Mouse (Mus musculus): Measurements from ENCODE around the gene Flrt3.
A peak's percentile ranks its signal among the peaks of the same experiment; 100 is the strongest.

Flrt3 gene

GRCm38 (mm10) chr2:140670963-140671702 lies at the start of gene Flrt3:
TSS of gene Flrt3 (minus strand) at chr2:140671469.
- DNase-seq (ENCODE audit: low read depth, low spot score) = peak; percentile 97

- no peak for DNase-seq (ENCODE audit: low read depth, low spot score)
Observed at GRCm38 (mm10) chr2:140717407-140717806, 46.1 kb upstream of the Flrt3 start.

DNA sequence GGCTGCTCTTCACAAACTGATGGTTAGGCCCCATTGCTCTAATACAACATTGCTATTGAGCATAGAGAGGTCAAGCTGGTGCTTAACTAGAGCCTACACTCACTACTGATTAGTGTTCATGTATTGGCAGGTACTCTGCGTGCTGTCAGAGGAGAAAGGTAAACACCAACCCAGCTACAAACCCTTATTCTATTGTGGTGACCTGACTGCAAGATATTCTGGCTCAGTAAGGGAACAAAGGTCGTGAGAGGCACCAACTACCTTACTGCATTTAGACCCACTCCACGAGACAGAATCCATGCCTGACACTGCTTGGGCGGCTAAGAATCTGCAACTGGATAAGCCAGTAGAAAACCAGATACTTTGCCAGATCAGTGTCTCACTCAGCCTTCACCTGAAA lies 44.6 kb upstream of the Flrt3 start:
- DNase-seq (ENCODE audit: low read depth, low spot score) = no peak

DNA sequence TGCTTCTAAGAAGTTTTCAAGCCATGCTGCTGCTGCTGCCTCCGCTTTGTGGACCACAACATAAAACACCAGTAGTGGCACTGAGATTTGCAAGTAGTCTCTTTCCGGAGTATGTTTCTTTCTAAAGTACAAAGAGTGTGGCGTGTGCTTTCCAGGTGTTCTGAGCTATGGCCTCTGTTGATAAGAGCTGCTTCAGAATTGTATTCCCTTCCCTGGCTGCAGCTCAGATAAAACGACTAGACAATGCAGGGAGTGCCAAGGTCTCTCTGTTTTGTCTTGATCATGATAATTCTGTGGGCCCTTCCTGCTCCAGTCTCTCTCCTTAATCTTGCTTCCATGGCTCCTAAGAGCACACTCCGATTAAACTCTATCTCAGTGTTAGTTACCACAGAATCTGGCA lies 36.3 kb upstream of the Flrt3 start:
- no peak for DNase-seq (ENCODE audit: low read depth, low spot score)

DNA sequence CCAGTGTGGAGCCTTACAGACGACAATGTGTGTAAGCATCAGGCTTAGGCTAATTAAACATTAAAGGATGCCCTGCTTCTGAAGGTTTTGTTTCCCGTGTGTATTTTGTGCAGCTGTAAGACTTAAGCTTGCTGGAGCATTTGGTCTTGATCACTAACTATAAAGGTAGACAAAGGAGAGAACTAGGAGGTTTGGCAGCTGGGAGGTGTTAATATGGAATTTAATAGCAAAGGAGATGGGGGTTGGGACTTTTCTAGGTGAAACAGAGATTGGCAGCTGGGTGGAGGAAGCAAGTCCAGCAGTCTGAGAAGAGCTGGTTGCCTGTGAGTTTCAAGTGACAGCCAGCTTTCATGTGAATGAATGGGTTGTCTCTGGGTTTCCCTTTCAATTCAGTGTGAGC lies 34.0 kb upstream of the Flrt3 start:
- DNase-seq (ENCODE audit: low read depth, low spot score) = peak; percentile 35

GRCm38 (mm10) chr2:140704146-140704545 lies 32.9 kb upstream of the Flrt3 start:
- DNase-seq (ENCODE audit: low read depth, low spot score) = peak; percentile 45

DNA sequence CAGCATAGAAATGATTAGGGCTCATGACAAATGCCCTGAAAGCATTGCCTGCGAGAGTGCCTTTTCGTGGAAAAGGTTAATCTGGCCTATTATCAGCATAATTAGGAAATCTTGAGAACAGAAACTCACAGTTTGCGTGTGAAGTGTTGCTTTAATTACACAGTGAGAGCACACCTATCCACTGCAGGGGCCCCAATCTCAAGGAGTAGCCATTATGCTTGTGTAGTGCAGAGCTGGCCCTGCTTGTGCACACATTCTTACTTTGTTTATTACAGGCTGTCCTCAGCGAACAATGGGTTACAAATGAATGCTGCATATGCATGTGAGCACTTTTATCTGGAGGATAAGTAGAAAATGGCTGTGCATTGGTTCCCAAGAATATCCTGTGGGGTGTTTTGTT lies 32.1 kb upstream of the Flrt3 start:
- DNase-seq (ENCODE audit: low read depth, low spot score) = no peak

DNA sequence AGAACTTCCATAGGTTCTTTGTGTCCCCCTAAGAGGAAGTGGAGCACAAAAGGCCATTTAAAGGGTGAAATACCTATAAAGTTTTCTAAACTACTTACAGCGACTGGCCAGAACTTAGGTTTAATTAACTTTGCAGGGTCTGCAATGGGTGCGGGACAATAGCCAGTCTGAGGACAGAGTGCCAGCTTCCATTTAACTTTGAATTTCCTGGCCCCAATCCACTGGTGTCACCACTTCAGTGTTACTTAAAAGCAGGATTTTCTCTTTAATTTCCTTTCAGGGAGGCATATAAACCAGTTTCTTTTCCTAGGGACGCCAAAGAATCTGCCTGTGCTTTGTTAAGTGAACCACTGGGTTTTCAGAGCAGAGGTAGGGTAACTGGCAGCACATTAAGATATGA lies 27.3 kb upstream of the Flrt3 start:
- DNase-seq (ENCODE audit: low read depth, low spot score) = no peak

GRCm38 (mm10) chr2:140693845-140694244 lies 22.6 kb upstream of the Flrt3 start:
- DNase-seq (ENCODE audit: low read depth, low spot score) = no peak

- DNase-seq (ENCODE audit: low read depth, low spot score) = no peak
Observed at GRCm38 (mm10) chr2:140692461-140692860, 21.2 kb upstream of the Flrt3 start.

DNA sequence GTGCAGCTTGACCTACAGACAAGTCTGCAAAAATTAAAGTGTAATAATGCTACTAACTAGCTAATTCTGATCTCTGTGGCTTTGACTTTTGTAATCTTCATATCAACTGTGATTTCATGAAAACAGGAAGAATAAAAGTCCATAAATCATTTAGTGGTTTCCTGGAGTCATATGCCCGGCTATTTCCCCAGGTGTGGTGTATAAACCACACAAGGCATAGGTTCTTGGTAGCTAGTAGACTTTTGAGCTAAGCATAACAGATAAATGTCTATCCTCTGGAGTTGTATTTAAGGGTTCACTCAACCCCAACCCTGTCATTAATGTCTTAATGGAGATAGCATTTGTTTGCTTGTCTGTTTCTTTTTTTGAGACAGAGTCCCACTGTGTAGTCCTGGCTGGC lies 20.1 kb upstream of the Flrt3 start:
- DNase-seq (ENCODE audit: low read depth, low spot score) = no peak

DNA sequence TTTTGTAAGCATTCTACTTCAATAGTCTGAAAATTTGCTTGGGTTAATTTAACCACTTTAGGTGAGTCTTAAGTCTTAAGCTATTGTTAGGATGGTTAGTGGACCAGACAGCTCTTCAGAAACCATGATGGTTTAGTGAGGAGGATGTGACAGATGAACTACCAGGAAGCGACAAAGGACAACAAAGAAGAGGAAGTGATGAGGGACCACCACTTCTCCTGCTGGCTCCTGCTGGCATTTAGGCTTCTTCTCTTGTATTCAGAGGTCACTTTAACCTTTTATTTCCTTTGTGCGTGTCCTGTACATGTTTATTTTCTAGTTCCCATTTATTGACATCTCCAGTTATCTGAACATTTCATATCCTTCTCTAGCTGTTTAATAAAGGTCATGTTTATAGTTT lies 19.6 kb upstream of the Flrt3 start:
- DNase-seq (ENCODE audit: low read depth, low spot score) = no peak

- no peak for DNase-seq (ENCODE audit: low read depth, low spot score)
Observed at GRCm38 (mm10) chr2:140676728-140677127, 5.5 kb upstream of the Flrt3 start.

- DNase-seq (ENCODE audit: low read depth, low spot score) = no peak
Observed at GRCm38 (mm10) chr2:140673466-140673865, 2.2 kb upstream of the Flrt3 start.

DNA sequence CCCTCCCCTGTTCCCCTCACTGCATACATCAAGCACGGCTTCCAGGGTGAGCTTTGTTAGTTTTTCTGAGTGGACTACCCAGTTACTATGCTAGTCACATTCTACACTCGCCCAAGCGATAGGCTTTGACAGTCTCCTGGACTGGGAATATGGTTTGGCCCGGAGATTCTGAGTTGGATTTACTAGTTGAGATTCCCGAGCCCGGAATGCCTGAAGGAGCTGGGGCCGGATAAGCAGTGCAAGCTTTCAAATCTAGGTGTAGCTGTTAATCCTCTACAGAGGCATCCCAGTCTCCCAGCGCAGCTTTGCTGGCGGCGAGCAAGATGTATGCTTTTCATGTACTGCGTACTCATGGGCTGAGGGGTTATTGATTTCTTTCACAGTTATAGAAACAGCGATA lies 812 bp downstream of the Flrt3 start:
- DNase-seq (ENCODE audit: low read depth, low spot score) = peak; percentile 55

DNA sequence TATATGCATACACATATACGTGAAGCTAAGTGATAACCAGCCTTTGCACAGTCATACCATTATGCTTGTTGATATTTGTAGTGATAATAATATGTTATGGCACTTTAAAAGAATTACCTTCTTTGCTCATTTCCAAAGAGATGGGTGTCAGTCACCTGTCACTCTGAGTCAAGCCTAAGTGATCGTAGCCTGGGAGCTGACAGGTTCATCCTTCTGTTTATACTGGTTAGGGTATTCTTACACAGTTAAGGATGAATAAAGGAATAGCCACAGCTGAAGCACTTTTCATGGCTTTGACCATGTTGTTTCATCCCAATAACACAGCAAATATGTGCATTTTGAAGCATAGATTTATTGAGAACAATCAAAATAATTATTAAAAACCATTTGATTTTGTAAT lies 1.5 kb downstream of the Flrt3 start:
- no peak for DNase-seq (ENCODE audit: low read depth, low spot score)

DNA sequence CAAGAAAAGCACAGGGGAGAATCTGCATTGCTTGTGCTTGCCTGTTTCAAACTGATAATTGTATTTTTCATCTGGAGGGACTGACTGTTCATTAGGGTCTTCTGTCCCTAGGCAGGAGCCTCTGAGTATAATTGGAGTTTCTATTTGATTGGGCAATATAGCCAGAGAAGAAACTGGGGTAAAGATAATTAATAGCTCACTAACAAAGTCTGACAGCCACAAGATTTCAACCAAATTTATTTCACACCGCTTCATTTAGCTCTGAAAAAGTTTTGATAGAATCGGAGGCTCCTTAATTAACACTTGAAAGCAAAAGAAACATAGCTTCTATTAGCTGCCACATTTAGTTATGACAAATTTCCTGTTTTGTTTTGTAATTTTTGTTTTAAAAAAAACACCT lies 2.2 kb downstream of the Flrt3 start:
- DNase-seq (ENCODE audit: low read depth, low spot score) = no peak

DNA sequence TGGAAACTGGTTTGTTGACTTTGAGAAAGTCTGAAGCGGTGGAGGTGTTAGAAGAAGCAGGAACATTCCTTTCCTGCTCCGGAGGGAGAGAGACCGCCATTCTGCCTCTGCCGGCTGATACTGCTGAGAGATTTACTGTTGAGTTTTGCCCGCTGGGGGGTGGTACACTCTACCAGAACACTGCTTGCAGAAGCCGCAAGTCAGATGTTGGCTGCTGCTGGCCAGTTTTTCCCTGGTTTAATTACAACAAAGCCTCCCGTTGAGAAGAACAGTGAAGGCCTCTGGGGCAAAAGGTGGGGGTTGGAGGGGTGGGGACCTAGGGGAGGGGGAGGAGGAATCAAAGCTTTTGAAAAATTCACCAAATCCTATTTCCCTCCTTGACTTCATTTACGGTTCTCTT lies 3.0 kb downstream of the Flrt3 start:
- peak; percentile 90 for DNase-seq (ENCODE audit: low read depth, low spot score)

- no peak for DNase-seq (ENCODE audit: low read depth, low spot score)
Observed at GRCm38 (mm10) chr2:140667261-140668047, 3.8 kb downstream of the Flrt3 start.

GRCm38 (mm10) chr2:140666846-140667245 lies 4.4 kb downstream of the Flrt3 start:
- no peak for DNase-seq (ENCODE audit: low read depth, low spot score)

DNA sequence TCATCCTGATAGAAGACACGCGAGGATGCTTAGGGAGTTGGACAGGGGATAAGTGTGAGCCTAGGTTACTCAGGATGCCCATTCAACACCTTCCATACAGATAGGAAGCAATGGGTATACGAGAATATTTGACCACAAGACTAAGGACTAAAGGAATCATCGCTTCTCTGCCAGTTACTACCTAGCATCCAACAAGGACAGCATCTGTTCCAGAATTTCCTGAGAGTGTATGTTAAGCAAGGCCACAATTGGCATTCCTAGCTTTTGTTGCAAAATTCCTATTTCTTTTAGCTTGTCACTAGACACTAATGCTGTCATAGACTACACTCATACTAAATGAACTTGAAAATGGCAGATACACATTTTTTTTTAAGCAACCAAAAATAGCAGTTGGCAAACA lies 6.9 kb downstream of the Flrt3 start:
- DNase-seq (ENCODE audit: low read depth, low spot score) = no peak

- DNase-seq (ENCODE audit: low read depth, low spot score) = no peak
Observed at GRCm38 (mm10) chr2:140662673-140663072, 8.6 kb downstream of the Flrt3 start.

- DNase-seq (ENCODE audit: low read depth, low spot score) = no peak
Observed at GRCm38 (mm10) chr2:140653978-140654377, 17.3 kb downstream of the Flrt3 start.
